Mouse (Mus musculus) MEL (cell line): ENCODE data around the gene Omd.

Source experiments
- BHLHE40 ChIP-seq: IDR thresholded peaks from 2 replicates; pipeline ENCODE4 v1.6.1; 2012; ENCODE audit warnings: low read depth, mild to moderate bottlenecking, inconsistent platforms, low read length, improper control_type of control experiment, borderline replicate concordance
- CTCF ChIP-seq, 3 experiments: IDR thresholded peaks in 2 of 3; conservative IDR thresholded peaks in 1 of 3; 2 replicates each; pipeline ENCODE4 v1.5.1; 2011 to 2012; ENCODE audit warnings: low read length in 3 of 3, low read depth in 2 of 3, mild to moderate bottlenecking in 2 of 3, improper control_type of control experiment in 1 of 3, inconsistent platforms in 1 of 3, mixed read lengths in 1 of 3, moderate library complexity in 1 of 3; ENCODE audit not compliant: control insufficient read depth in 1 of 3, insufficient read depth in 1 of 3, poor library complexity in 1 of 3, severe bottlenecking in 1 of 3
- ELF1 ChIP-seq: IDR thresholded peaks from 2 replicates; pipeline ENCODE4 v1.6.1; 2014; ENCODE audit warnings: low read depth, mild to moderate bottlenecking, inconsistent platforms, low read length, improper control_type of control experiment, moderate library complexity
- EP300 ChIP-seq, 2 experiments: IDR thresholded peaks; 2 replicates each; pipeline ENCODE4 v1.6.1; 2011; ENCODE audit warnings: improper control_type of control experiment in 2 of 2, low read length in 2 of 2, low read depth in 1 of 2, mild to moderate bottlenecking in 1 of 2
- GATA1 ChIP-seq: IDR thresholded peaks from 2 replicates; pipeline ENCODE4 v1.6.1; 2011; ENCODE audit warnings: low read depth, low read length, improper control_type of control experiment
- MAX ChIP-seq: IDR thresholded peaks from 2 replicates; pipeline ENCODE4 v1.6.1; 2011; ENCODE audit warnings: low read length, improper control_type of control experiment
- MAZ ChIP-seq: IDR thresholded peaks from 2 replicates; pipeline ENCODE4 v1.6.1; 2012; ENCODE audit warnings: low read depth, mild to moderate bottlenecking, inconsistent platforms, low read length, improper control_type of control experiment
- POLR2A ChIP-seq, 2 experiments: IDR thresholded peaks; 2 replicates each; pipeline ENCODE4 v1.6.1; 2011 to 2012; ENCODE audit warnings: low read length in 2 of 2, mild to moderate bottlenecking in 2 of 2, control low read depth in 1 of 2, improper control_type of control experiment in 1 of 2, low read depth in 1 of 2, moderate library complexity in 1 of 2; ENCODE audit not compliant: control insufficient read depth in 1 of 2, insufficient read depth in 1 of 2, poor library complexity in 1 of 2
- POLR2AphosphoS5 ChIP-seq: IDR thresholded peaks from 2 replicates; pipeline ENCODE4 v1.6.1; 2012; ENCODE audit warnings: low read depth, borderline replicate concordance, mild to moderate bottlenecking, inconsistent platforms, low read length, moderate library complexity, mixed read lengths
- TBP ChIP-seq: IDR thresholded peaks from 2 replicates; pipeline ENCODE4 v1.8.0; 2011; ENCODE audit warnings: low read depth, low read length, improper control_type of control experiment
- USF1 ChIP-seq: IDR thresholded peaks from 2 replicates; pipeline ENCODE4 v1.6.1; 2014; ENCODE audit warnings: low read depth, mild to moderate bottlenecking, inconsistent platforms, low read length, improper control_type of control experiment, moderate library complexity

- TF ChIP-seq POLR2AphosphoS5 (no peak), POLR2A (IDR thresholded peaks at IDR 0.05; ENCODE audit: control insufficient read depth in 1 of 2, insufficient read depth in 1 of 2, low read depth in 1 of 2, low read length in 2 of 2, poor library complexity in 1 of 2) (no peak), USF1 (no peak), CTCF (IDR thresholded peaks at IDR 0.05 in 2 of 3, conservative IDR thresholded peaks at IDR 0.05 in 1 of 3; ENCODE audit: control insufficient read depth in 1 of 3, insufficient read depth in 1 of 3, low read depth in 2 of 3, low read length in 3 of 3, poor library complexity in 1 of 3, severe bottlenecking in 1 of 3) (no peak), EP300 (IDR thresholded peaks at IDR 0.05; ENCODE audit: low read depth in 1 of 2, low read length in 2 of 2) (no peak), MAZ (no peak), TBP (no peak), ELF1 (no peak), GATA1 (no peak), MAX (no peak), BHLHE40 (no peak)
Observed at GRCm38 (mm10) chr13:49544279-49544678, 38.0 kb upstream of the Omd start, which contains the start of gene Aspn.
